Mouse (Mus musculus): ENCODE data around the gene Dnah17. TPM values are rescaled to one million over a fixed set of nuclear protein-coding genes. Genes with fewer than 3 reads are reported as not detected.

Gene Dnah17
- polyA plus RNA-seq, 1 experiment from 2014 or later: 0.25 TPM

DNA sequence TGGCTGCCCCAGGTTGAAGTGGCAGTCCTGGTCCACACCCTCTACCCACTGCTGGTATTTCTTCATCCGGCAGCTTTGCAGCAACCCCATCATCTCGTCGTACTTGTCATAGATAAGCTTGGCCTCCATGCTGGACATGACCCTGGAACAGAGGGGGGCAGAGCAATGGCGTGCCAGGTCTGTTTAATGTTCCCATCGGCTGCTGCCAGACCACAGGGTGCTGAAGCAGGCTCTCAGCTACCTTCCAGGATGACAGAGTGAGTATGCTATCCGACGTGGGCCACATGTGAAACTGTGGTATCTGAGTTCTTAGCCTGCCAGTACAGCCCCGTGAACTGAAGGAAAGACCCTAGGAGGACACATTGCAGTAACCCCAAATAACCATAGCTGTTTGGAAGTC lies 11.7 kb downstream of the Dnah17 start:
- H3K9me3 ChIP-seq: no peaks in the 10 kb centered on the region
- no peak overlapping the region for H3K4me2 ChIP-seq
- 82% methylated on average over 8 of the region's 8 CpGs for WGBS
- no peak for ATAC-seq (ENCODE audit: insufficient number of reproducible peaks, insufficient read depth, low FRiP score, low TSS enrichment, low read depth)
- H3K4me3 ChIP-seq (replicated peaks): no peak overlapping the region
- H3K4me1 ChIP-seq (replicated peaks): no peaks in the 10 kb centered on the region; the same call in 1 of the 2 replicates
- no peak overlapping the region for H3K9ac ChIP-seq (replicated peaks)
- H3K27me3 ChIP-seq: no peaks in the 10 kb centered on the region
- H3K36me3 ChIP-seq: no peaks in the 10 kb centered on the region
- H3K27ac ChIP-seq: no peak overlapping the region

DNA sequence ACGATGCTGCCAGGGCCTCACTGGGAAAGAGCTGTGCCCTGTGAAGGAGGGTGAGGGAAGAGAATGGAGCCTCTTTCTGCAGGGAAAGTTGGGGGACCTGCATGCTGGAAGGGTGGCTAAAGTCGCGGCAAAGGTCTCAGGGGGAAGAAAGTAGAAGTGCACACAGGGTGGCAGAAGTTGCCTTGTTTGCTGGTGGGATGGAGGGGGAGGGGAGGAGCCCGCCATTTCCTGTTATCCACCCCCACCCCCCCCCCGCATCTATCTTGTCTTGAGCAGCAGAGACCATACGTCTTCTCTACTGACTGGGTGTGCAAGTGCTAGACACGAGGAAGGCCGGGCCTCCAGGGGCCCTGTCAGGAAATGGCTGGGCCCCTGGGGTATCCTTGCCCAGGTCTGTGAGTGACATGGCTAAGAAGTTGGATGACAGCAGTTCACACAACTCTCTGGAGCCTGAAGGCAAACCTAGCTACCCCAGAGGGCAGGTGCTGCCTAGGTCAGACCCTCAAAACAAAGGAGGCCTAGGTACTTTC lies 15.8 kb downstream of the Dnah17 start:
- 56% methylated on average over 8 of the region's 8 CpGs for WGBS
- Histone ChIP-seq H3K36me3 (no peaks in the 10 kb centered on the region), H3K27ac (no peak overlapping the region)

DNA sequence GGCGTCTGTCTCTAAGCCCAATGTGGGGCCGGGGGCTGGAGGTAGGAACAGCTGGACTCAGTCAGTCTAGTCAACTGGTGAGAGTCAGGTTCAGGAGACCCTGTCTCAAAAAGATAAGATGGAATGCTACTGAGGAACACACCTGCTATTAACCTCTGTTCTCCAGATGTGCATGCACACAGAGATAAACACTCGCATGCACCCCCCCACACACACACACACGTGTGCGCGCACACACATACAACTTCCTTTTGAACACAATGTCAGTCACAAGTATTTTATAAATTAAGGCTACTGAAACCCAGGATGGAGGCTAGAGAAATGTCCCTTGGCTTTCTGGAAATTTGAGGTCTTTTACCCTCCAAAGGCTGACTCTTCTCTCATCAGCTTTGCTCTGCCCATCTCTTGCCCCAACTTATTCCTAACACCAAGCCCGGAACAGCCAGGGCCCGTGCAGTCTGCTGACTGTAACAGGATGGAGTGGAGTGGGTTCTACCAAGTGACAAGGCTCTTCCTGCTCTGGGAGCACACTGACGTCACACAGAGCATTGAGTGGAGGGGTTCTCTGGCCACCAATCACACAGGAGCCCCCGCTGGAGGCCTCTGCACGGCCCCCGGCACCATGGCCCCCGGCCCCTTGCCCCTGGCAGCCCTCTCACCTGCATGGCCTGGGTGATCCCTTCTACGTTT lies 16.8 kb downstream of the Dnah17 start:
- H3K4me1 ChIP-seq (replicated peaks): no peaks in the 10 kb centered on the region; the same call in 1 of the 2 replicates
- no peak overlapping the region for H3K27ac ChIP-seq
- 81% methylated on average over 14 of the region's 14 CpGs for WGBS
- no peak overlapping the region for H3K4me2 ChIP-seq
- no peaks in the 10 kb centered on the region for H3K36me3 ChIP-seq
- no peak overlapping the region for H3K4me3 ChIP-seq (replicated peaks)
- no peak for ATAC-seq (ENCODE audit: insufficient number of reproducible peaks, insufficient read depth, low FRiP score, low TSS enrichment, low read depth)
- H3K9me3 ChIP-seq: no peaks in the 10 kb centered on the region
- no peak overlapping the region for H3K9ac ChIP-seq (replicated peaks)
- H3K27me3 ChIP-seq: no peaks in the 10 kb centered on the region

More for the DNA sequence above, 15.8 kb downstream of the Dnah17 start:
- no peaks in the 10 kb centered on the region for H3K27me3 ChIP-seq
- no peak for ATAC-seq (ENCODE audit: insufficient number of reproducible peaks, insufficient read depth, low FRiP score, low TSS enrichment, low read depth)
- no peaks in the 10 kb centered on the region; the same call in 1 of the 2 replicates for H3K4me1 ChIP-seq (replicated peaks)
- no peaks in the 10 kb centered on the region for H3K9me3 ChIP-seq
- no peak overlapping the region for H3K4me2 ChIP-seq
- H3K4me3 ChIP-seq (replicated peaks): no peak overlapping the region
- H3K9ac ChIP-seq (replicated peaks): 0 out of 2 replicates have a peak overlapping the region, but pooled peaks have one; percentile 4

DNA sequence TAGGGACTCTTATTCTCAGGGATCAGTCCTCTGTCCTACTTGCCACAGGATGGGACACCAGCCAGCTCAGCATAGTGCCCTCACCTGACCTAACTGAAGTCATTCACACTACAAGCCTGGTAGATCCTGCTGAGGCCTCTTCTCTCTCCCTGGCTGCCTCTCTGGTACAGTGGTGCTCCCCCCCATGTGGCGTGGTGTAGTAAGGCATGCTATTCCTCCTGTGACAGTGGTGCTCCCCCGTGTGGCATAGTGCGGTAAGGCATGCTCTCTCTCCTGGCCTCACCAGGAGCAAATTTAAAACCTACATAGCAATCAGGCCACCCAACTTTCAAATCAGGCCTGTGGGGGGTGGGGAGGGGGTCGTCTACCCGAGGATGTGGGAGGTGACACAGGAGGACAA lies 26.4 kb downstream of the Dnah17 start:
- WGBS: 12% methylated on average over 5 of the region's 5 CpGs
- H3K27me3 ChIP-seq: no peaks in the 10 kb centered on the region
- no peak overlapping the region for H3K27ac ChIP-seq
- no peak for ATAC-seq (ENCODE audit: insufficient number of reproducible peaks, insufficient read depth, low FRiP score, low TSS enrichment, low read depth)
- H3K36me3 ChIP-seq: no peaks in the 10 kb centered on the region
- H3K4me1 ChIP-seq (replicated peaks): 0 out of 2 replicates have a peak, but pooled peaks cover 4% of the 10 kb centered on the region
- H3K9ac ChIP-seq (replicated peaks): no peak overlapping the region
- no peak overlapping the region for H3K4me2 ChIP-seq
- no peak overlapping the region for H3K4me3 ChIP-seq (replicated peaks)
- no peaks in the 10 kb centered on the region for H3K9me3 ChIP-seq

DNA sequence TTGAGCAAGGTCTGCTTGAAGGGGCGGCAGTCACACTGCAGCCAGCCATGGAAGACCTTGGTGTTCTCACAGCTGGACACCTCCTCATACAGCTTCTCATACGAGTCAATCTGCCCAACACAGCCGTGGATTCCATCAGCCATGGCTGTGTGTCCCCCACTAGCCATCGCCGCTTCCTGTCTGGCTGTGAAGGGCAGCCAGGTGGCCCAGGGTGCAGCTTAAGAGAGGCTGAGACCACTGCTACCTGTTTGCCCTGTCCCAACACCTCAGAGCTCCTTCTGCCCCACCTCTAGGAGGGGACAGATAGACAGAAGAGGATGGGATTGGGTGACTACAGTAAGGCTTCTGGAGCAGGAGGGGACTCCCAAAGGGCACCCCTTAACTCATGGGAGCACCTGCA lies 27.1 kb downstream of the Dnah17 start:
- no peak overlapping the region for H3K27ac ChIP-seq
- no peak for ATAC-seq (ENCODE audit: insufficient number of reproducible peaks, insufficient read depth, low FRiP score, low TSS enrichment, low read depth)
- 0 out of 2 replicates have a peak, but pooled peaks cover 4% of the 10 kb centered on the region for H3K4me1 ChIP-seq (replicated peaks)
- no peaks in the 10 kb centered on the region for H3K27me3 ChIP-seq
- 87% methylated on average over 5 of the region's 5 CpGs for WGBS
- H3K9ac ChIP-seq (replicated peaks): no peak overlapping the region
- no peak overlapping the region for H3K4me3 ChIP-seq (replicated peaks)
- H3K9me3 ChIP-seq: no peaks in the 10 kb centered on the region
- H3K36me3 ChIP-seq: no peaks in the 10 kb centered on the region
- H3K4me2 ChIP-seq: no peak overlapping the region

DNA sequence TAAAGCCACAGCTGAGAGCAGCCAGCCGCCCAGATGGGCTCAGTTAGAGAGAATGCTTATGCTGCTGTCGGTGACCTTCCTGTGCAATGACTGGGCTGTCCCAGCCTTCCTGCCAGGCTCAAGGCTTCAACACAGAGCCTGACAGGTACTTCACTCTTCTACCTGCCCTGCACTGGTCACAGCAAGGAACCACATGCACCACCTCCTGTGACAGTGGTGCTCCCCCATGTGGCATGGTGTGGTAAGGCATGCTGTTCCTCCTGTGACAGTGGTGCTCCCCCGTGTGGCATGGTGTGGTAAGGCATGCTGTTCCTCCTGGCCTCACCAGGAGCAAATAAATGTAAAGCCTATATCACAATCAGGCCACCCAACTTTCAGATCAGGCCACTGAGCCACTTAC lies 27.6 kb downstream of the Dnah17 start:
- WGBS: 57% methylated on average over 3 of the region's 3 CpGs
- no peak overlapping the region for H3K4me2 ChIP-seq
- no peak overlapping the region for H3K27ac ChIP-seq
- H3K27me3 ChIP-seq: no peaks in the 10 kb centered on the region
- no peak overlapping the region for H3K9ac ChIP-seq (replicated peaks)
- no peak overlapping the region for H3K4me3 ChIP-seq (replicated peaks)
- H3K36me3 ChIP-seq: no peaks in the 10 kb centered on the region
- no peaks in the 10 kb centered on the region for H3K9me3 ChIP-seq
- 0 out of 2 replicates have a peak, but pooled peaks cover 4% of the 10 kb centered on the region for H3K4me1 ChIP-seq (replicated peaks)
- no peak for ATAC-seq (ENCODE audit: insufficient number of reproducible peaks, insufficient read depth, low FRiP score, low TSS enrichment, low read depth)

DNA sequence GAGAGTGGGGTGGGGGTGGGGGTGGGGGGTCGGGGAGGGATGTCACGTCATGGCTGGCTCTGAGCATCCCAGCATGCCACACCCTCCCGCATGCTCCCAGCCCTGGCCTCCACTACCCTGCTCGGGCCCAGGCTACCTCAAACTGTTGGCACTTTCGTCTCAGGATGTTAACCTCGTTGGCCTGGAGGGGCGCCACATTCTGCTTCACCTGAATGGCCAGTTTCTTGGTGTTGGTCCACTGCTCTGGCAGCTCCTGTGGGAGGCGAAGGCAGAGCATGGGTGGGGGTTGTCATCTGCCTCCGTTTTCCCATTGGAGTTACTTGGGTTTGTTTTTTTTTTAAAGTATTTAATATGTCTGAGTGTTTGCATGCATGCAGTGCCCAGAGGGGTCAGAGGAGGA lies 29.3 kb downstream of the Dnah17 start:
- no peak for ATAC-seq (ENCODE audit: insufficient number of reproducible peaks, insufficient read depth, low FRiP score, low TSS enrichment, low read depth)
- no peak overlapping the region for H3K4me3 ChIP-seq (replicated peaks)
- H3K27ac ChIP-seq: no peak overlapping the region
- WGBS: 50% methylated on average over 9 of the region's 9 CpGs
- H3K36me3 ChIP-seq: no peaks in the 10 kb centered on the region
- H3K4me1 ChIP-seq (replicated peaks): 0 out of 2 replicates have a peak, but pooled peaks cover 4% of the 10 kb centered on the region
- no peak overlapping the region for H3K4me2 ChIP-seq
- H3K9me3 ChIP-seq: no peaks in the 10 kb centered on the region
- H3K27me3 ChIP-seq: no peaks in the 10 kb centered on the region
- no peak overlapping the region for H3K9ac ChIP-seq (replicated peaks)

DNA sequence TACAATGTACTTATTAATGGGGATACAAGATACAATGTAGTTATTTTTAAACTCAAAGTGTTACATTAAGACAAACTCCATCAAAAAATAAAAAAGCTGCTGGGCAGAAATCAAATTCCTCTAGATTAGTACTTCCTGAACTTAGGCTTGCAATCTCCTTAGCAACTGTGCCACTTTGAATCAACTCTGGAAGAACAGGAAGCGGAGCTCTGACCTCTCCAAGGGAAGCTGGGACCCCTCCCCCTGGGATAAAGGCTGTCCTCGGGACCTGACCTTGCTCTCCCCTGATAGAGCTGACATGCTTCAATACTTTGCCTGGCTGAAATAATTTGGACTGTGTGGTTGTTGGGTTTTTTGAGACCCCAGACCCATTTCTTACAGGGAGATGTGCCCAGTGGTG lies 33.7 kb downstream of the Dnah17 start:
- no peak for ATAC-seq (ENCODE audit: insufficient number of reproducible peaks, insufficient read depth, low FRiP score, low TSS enrichment, low read depth)
- H3K27me3 ChIP-seq: no peaks in the 10 kb centered on the region
- WGBS: 55% methylated on average over 2 of the region's 2 CpGs

DNA sequence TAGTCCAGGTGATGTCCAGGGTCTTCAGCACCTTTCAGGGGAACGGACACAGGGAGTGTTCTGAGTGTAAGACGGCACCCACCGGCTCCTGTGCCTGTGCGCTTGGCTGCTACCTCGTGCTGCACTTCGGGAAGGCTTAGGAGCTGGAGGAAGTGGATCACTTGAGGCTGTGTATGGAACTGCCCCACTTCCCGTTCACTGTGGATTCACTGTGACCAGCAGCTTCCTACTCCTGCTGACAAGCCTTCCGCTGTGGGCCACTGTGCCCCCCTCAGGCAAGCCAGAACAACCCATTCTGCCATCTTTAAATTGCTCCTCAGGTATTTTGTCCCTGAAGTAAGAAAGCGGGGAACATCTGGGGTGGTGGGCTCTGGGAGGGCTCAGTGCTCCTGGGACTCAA lies 35.4 kb downstream of the Dnah17 start:
- H3K4me3 ChIP-seq (replicated peaks): no peak overlapping the region
- no peaks in the 10 kb centered on the region for H3K27me3 ChIP-seq
- H3K36me3 ChIP-seq: no peaks in the 10 kb centered on the region
- 87% methylated on average over 9 of the region's 9 CpGs for WGBS
- no peak overlapping the region for H3K9ac ChIP-seq (replicated peaks)
- H3K27ac ChIP-seq: no peak overlapping the region
- peaks cover 14% of the 10 kb centered on the region; the same call in 1 of the 2 replicates for H3K9me3 ChIP-seq
- ATAC-seq (ENCODE audit: insufficient number of reproducible peaks, insufficient read depth, low FRiP score, low TSS enrichment, low read depth): no peak
- H3K4me1 ChIP-seq (replicated peaks): no peaks in the 10 kb centered on the region
- H3K4me2 ChIP-seq: no peak overlapping the region

More for the DNA sequence above, 33.7 kb downstream of the Dnah17 start:
- Histone ChIP-seq H3K4me3 (replicated peaks) (no peak overlapping the region), H3K9ac (replicated peaks) (no peak overlapping the region), H3K9me3 (no peaks in the 10 kb centered on the region), H3K4me1 (replicated peaks) (no peaks in the 10 kb centered on the region), H3K4me2 (no peak overlapping the region), H3K27ac (no peak overlapping the region), H3K36me3 (no peaks in the 10 kb centered on the region)

DNA sequence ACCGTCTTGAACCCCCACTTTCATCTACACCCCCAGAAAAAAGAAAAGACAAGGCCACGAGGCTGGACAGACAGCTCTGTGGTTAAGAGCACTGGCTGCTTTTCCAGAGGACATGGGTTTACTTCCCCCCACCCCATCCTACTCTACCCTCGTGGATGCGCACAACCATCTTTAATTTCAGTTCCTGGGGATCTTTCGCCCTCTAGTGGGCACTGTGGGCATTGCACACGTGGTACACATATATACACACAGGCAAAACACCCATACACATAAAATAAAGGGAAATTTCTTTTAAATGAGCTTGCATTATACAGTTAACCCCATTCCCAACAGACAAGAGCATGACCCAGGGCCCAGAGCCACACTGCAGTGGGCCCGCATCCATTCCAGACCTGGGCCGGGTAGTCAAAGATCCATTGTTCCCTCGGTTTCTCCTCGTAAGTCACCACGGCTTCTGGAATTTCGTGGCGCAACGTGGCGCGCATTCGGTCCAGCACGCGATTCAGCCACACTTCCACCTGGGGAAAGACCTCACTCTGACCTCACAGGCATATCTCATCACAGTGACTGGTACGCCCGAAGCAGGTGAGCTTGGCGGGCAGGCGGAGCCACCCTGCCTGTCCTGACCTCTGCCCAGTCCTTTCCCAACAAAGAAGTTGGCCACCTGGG lies 39.3 kb downstream of the Dnah17 start:
- no peak overlapping the region for H3K9ac ChIP-seq (replicated peaks)
- no peaks in the 10 kb centered on the region for H3K36me3 ChIP-seq
- H3K9me3 ChIP-seq: peaks cover 14% of the 10 kb centered on the region; the same call in 1 of the 2 replicates
- 0 out of 2 replicates have a peak, but pooled peaks cover 9% of the 10 kb centered on the region for H3K4me1 ChIP-seq (replicated peaks)
- no peak for ATAC-seq (ENCODE audit: insufficient number of reproducible peaks, insufficient read depth, low FRiP score, low TSS enrichment, low read depth)
- no peak overlapping the region for H3K4me3 ChIP-seq (replicated peaks)
- whole genome bisulfite sequencing: 86% methylated on average over 23 of the region's 23 CpGs
- H3K27ac ChIP-seq: no peak overlapping the region
- H3K27me3 ChIP-seq: no peaks in the 10 kb centered on the region
- H3K4me2 ChIP-seq: no peak overlapping the region

DNA sequence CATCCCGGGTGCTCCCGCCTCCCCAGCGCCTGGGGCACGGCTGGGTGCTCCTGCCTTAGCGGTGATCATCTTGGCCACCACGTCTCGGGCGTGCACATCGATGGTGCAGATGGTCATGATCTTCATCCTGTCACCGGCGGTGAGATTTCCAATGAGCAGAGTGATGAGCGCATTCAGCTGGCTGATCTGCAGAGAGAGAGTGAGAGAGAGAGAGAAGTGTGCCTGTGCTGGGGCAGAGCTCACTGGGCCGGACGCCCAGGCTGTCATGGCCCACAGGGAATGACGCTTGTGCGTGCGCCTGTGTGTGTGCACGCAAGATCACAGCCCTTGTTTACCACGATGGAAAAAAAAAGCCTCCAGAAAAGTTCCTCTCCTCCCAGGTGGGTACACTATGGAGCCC lies 41.5 kb downstream of the Dnah17 start:
- H3K4me2 ChIP-seq: no peak overlapping the region
- 89% methylated on average over 19 of the region's 19 CpGs for WGBS
- no peak overlapping the region for H3K4me3 ChIP-seq (replicated peaks)
- no peaks in the 10 kb centered on the region for H3K27me3 ChIP-seq
- ATAC-seq (ENCODE audit: insufficient number of reproducible peaks, insufficient read depth, low FRiP score, low TSS enrichment, low read depth): no peak
- H3K9ac ChIP-seq (replicated peaks): no peak overlapping the region
- peaks cover 14% of the 10 kb centered on the region; the same call in 1 of the 2 replicates for H3K9me3 ChIP-seq
- H3K27ac ChIP-seq: no peak overlapping the region
- H3K4me1 ChIP-seq (replicated peaks): peaks cover 9% of the 10 kb centered on the region
- H3K36me3 ChIP-seq: no peaks in the 10 kb centered on the region
